Mouse (Mus musculus): ENCODE results near the gene BC051142. TPM values are rescaled to one million over a fixed set of nuclear protein-coding genes. Genes with fewer than 3 reads are reported as not detected.
A peak's percentile ranks its signal among the peaks of the same experiment; 100 is the strongest.

The BC051142 gene
- total and polyA plus RNA-seq, 2 experiments from 2014 or later = 0.41 TPM; not detected in 1

DNA sequence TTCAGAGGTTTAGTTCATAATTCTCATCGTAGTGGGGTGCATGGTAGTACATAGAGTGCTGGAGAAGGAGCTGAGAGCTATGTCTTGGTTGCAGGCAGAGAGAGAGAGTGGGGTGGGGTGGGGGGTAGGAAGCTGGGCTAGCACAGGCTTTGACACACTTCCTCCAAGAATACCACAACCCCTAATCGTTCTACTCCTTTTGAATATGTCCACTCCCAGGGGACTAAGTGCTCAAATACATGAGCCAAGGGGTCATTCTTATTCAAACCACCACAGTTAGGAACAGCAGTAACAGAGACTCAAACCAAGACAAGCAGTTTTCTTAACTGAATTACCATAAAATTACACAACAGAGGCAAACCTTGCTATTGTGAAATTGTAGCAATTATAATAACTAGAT, 12.0 kb upstream of the BC051142 start:
- Histone ChIP-seq H3K27ac (ENCODE audit: low read depth) (no peak overlapping the region), H3K4me3 (ENCODE audit: low read depth, low read length) (no peak overlapping the region), H3K4me2 (ENCODE audit: low read depth, low read length) (no peak overlapping the region), H3K9me3 (replicated peaks; ENCODE audit: control insufficient read depth, low read length) (no peaks in the 10 kb centered on the region), H3K9ac (replicated peaks; ENCODE audit: low read depth, low read length) (no peak overlapping the region), H3K4me1 (ENCODE audit: control insufficient read depth, insufficient read depth) (no peaks in the 10 kb centered on the region), H3K36me3 (replicated peaks; ENCODE audit: control insufficient read depth, insufficient read depth, low read length) (no peaks in the 10 kb centered on the region), H3K27me3 (ENCODE audit: control insufficient read depth, insufficient read depth, low read length) (peaks cover 2% of the 10 kb centered on the region; the same call in 1 of the 2 replicates)
- TF ChIP-seq EP300 (IDR thresholded peaks at IDR 0.05; ENCODE audit: low read depth) = no peak
- no peak for TF ChIP-seq CTCF (IDR thresholded peaks at IDR 0.05; ENCODE audit: low read depth)
- DNase-seq (ENCODE audit: low spot score) (no peak), ATAC-seq (ENCODE audit: insufficient read depth, low read depth) (no peak)
- WGBS = 71% methylated on average over 2 of the region's 2 CpGs

DNA sequence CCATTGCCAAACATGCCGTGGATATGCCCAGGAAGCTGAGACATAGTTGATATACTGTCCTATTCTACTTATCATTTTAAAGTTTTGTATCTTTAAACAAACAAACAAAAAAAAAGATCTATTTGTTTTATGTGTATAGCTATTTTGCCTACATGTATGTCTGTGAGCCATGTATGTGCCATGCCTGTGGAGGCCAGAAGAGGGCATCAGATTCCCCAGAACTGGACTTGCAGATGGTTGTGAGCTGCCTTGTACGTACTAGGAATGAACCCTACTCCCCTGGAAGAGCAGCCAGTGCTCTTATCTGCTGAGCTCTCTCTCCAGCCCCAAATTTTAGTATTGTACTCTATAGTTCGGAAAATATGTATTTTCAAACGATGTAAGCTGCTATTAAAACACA, 10.1 kb upstream of the BC051142 start:
- Histone ChIP-seq H3K36me3 (replicated peaks; ENCODE audit: control insufficient read depth, insufficient read depth, low read length) (no peaks in the 10 kb centered on the region), H3K4me2 (ENCODE audit: low read depth, low read length) (no peak overlapping the region), H3K27me3 (ENCODE audit: control insufficient read depth, insufficient read depth, low read length) (peaks cover 10% of the 10 kb centered on the region; the same call in 1 of the 2 replicates), H3K4me1 (ENCODE audit: control insufficient read depth, insufficient read depth) (no peaks in the 10 kb centered on the region), H3K27ac (ENCODE audit: low read depth) (no peak overlapping the region), H3K9me3 (replicated peaks; ENCODE audit: control insufficient read depth, low read length) (no peaks in the 10 kb centered on the region), H3K4me3 (ENCODE audit: low read depth, low read length) (no peak overlapping the region), H3K9ac (replicated peaks; ENCODE audit: low read depth, low read length) (no peak overlapping the region)
- ATAC-seq (ENCODE audit: insufficient read depth, low read depth) (no peak), DNase-seq (ENCODE audit: low spot score) (no peak)
- TF ChIP-seq CTCF (IDR thresholded peaks at IDR 0.05; ENCODE audit: low read depth) (peak; percentile 51), EP300 (IDR thresholded peaks at IDR 0.05; ENCODE audit: low read depth) (no peak)
- 35% methylated on average over 4 of the region's 4 CpGs for WGBS

DNA sequence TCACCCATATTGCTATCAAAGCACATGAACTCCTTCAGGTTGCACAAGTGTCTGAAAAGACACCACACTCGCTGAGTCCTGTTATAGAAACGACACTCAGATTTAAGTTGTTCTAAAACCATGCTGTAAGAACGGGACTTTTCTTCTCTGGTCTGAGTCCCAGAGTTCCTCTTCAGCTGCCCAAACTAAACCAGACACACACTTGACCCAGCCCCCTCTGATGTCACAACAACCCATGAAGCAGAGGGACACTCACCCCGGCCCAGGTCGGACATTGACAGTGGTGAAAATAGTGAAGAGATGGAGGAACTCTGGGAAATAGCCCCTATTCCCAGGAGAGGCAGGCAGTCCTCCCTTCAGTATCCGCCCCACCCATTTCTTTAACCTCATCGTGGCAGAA, 7.1 kb upstream of the BC051142 start:
- ATAC-seq (ENCODE audit: insufficient read depth, low read depth) (no peak), DNase-seq (ENCODE audit: low spot score) (no peak)
- Histone ChIP-seq H3K9ac (replicated peaks; ENCODE audit: low read depth, low read length) (no peak overlapping the region), H3K4me2 (ENCODE audit: low read depth, low read length) (no peak overlapping the region), H3K27me3 (ENCODE audit: control insufficient read depth, insufficient read depth, low read length) (peaks cover 10% of the 10 kb centered on the region; the same call in 1 of the 2 replicates), H3K27ac (ENCODE audit: low read depth) (no peak overlapping the region), H3K4me1 (ENCODE audit: control insufficient read depth, insufficient read depth) (no peaks in the 10 kb centered on the region), H3K4me3 (ENCODE audit: low read depth, low read length) (no peak overlapping the region), H3K9me3 (replicated peaks; ENCODE audit: control insufficient read depth, low read length) (no peaks in the 10 kb centered on the region), H3K36me3 (replicated peaks; ENCODE audit: control insufficient read depth, insufficient read depth, low read length) (no peaks in the 10 kb centered on the region)
- WGBS = 55% methylated on average over 7 of the region's 7 CpGs
- no peak for TF ChIP-seq CTCF (IDR thresholded peaks at IDR 0.05; ENCODE audit: low read depth)
- TF ChIP-seq EP300 (IDR thresholded peaks at IDR 0.05; ENCODE audit: low read depth) = no peak

DNA sequence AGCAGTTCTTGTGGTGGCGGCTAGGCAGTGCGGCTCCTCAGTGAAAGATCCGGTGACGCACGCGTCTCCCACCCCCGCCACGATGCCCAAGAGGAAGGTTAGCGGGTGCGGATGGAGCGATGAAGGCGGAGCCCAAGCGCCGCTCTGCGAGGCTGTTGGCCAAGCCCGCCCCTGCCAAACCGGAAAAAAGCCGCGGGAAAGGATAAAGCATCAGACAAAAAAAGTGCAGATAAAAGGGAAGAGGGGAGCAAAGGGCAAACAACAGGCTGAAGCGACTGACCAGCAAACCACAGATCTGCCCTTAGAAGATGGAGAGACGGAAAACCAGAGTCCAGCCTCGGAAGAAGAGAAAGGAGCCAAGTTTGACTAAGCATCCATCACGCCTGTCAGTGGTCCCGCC, 6.3 kb upstream of the BC051142 start:
- no peak overlapping the region for H3K9ac ChIP-seq (replicated peaks; ENCODE audit: low read depth, low read length)
- no peak for TF ChIP-seq EP300 (IDR thresholded peaks at IDR 0.05; ENCODE audit: low read depth)
- no peak for TF ChIP-seq CTCF (IDR thresholded peaks at IDR 0.05; ENCODE audit: low read depth)
- DNase-seq (ENCODE audit: low spot score) = no peak

DNA sequence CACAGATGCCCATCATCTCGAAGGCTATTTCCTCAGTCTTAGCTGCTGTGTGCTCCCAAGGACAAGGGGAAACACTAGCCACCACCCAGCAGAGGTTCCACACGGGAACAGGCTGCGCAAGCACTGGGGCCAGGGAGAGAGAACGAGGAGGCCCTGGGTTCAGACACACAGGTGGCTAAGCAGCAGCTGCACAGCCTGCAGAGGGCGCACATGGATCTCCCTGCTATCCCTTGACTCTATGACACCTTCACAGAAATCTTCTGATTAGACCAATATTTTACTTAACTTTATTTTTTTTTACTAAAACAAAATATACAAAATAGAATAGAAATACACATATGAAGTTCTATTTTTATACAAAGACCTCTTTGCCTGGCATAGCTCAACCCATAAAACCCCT, 1.3 kb upstream of the BC051142 start:
- WGBS = 69% methylated on average over 5 of the region's 5 CpGs
- Histone ChIP-seq H3K4me1 (ENCODE audit: control insufficient read depth, insufficient read depth) (no peaks in the 10 kb centered on the region), H3K4me3 (ENCODE audit: low read depth, low read length) (no peak overlapping the region), H3K36me3 (replicated peaks; ENCODE audit: control insufficient read depth, insufficient read depth, low read length) (no peaks in the 10 kb centered on the region), H3K9ac (replicated peaks; ENCODE audit: low read depth, low read length) (no peak overlapping the region), H3K4me2 (ENCODE audit: low read depth, low read length) (no peak overlapping the region), H3K27ac (ENCODE audit: low read depth) (no peak overlapping the region), H3K9me3 (replicated peaks; ENCODE audit: control insufficient read depth, low read length) (no peaks in the 10 kb centered on the region), H3K27me3 (ENCODE audit: control insufficient read depth, insufficient read depth, low read length) (0 out of 2 replicates have a peak, but pooled peaks cover under 1% of the 10 kb centered on the region)
- no peak for DNase-seq (ENCODE audit: low spot score)
- no peak for ATAC-seq (ENCODE audit: insufficient read depth, low read depth)
- TF ChIP-seq CTCF (IDR thresholded peaks at IDR 0.05; ENCODE audit: low read depth) (no peak), EP300 (IDR thresholded peaks at IDR 0.05; ENCODE audit: low read depth) (no peak)

More for the DNA sequence above, 6.3 kb upstream of the BC051142 start:
- WGBS = 4% methylated on average over 24 of the region's 24 CpGs
- Histone ChIP-seq H3K4me3 (ENCODE audit: low read depth, low read length) (peak overlapping the region; percentile 32; the same call in 1 of the 2 replicates), H3K9me3 (replicated peaks; ENCODE audit: control insufficient read depth, low read length) (no peaks in the 10 kb centered on the region), H3K27ac (ENCODE audit: low read depth) (no peak overlapping the region), H3K27me3 (ENCODE audit: control insufficient read depth, insufficient read depth, low read length) (peaks cover 10% of the 10 kb centered on the region; the same call in 1 of the 2 replicates), H3K4me2 (ENCODE audit: low read depth, low read length) (peak overlapping the region; percentile 49), H3K4me1 (ENCODE audit: control insufficient read depth, insufficient read depth) (no peaks in the 10 kb centered on the region), H3K36me3 (replicated peaks; ENCODE audit: control insufficient read depth, insufficient read depth, low read length) (no peaks in the 10 kb centered on the region)
- 0 out of 2 replicates have a peak, but pooled peaks have one; percentile 36 for ATAC-seq (ENCODE audit: insufficient read depth, low read depth)

All from heart, postnatal 0 days (tissue).